Mouse (Mus musculus) B cell, adult (primary cell): ENCODE results near the gene P2rx4. TPM values are rescaled to one million over a fixed set of nuclear protein-coding genes. Genes with fewer than 3 reads are reported as not detected.

ENCODE experiments used
- total RNA-seq: library from RNA; stranded (reverse); gene quantifications from 4 replicates; pipeline ENCODE4 v1.2.4, GENCODE M21; 2023; ENCODE audit not compliant: inconsistent age

P2rx4 gene
- 89.7 to 108 TPM (median 101 TPM) in 4 replicates for total RNA-seq

DNA sequence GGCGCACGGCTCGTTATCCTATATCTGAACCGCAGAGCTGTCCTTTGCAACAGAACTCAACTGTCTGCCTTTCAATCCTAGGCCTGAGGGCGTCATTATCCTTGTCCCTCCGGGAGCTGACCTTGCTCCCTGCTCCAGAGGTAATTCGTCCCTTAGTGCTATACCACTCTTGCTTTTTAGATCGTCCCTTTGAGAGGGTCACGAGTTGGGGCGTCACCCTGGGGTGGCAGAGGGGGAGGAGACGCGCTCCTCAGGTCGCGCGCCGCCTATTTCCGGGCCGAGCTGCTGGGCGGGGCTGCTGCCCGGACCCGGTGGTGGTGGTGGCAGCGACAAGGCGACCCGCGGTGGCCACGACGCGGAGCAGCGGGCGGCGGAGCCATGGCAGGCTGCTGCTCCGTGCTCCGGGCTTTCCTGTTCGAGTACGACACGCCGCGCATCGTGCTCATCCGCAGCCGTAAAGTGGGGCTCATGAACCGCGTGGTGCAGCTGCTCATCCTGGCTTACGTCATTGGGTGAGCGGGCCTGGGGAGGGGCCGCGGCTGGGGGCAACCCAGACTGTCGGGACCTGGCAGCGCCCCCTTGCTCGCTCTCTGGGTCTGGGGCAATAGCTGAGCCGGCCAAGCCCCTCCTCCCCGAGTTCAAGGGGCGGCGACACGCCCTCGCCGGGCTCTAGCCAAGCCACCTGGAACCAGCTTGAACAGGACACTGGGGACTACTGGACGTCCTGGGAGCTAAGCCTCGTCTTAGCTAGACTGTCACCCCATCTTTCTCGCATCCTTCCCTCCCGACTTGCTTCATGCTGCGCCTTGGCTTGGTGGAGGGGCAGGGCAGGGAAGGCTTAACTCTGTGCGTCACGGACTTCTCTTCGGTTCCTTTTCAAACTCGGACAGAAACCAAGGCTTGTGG, at the start of gene P2rx4:
P2rx4 (plus strand) TSS at position 269 of the 906 bp plus-strand sequence.

Other genes with a start within 250 kb of the P2rx4 start
- 70.5 to 87.9 TPM (median 75.7 TPM) in 4 replicates for gene Atp2a2, start 205.3 kb upstream of the P2rx4 start, total RNA-seq
- gene Ift81, start 93.0 kb upstream of the P2rx4 start, total RNA-seq, result 0.80 to 2.8 TPM (median 1.3 TPM) in 4 replicates
- gene P2rx7, start 63.6 kb upstream of the P2rx4 start, total RNA-seq, result 2.2 to 3.9 TPM (median 3.3 TPM) in 4 replicates
- gene Camkk2, start 71.9 kb downstream of the P2rx4 start, total RNA-seq, result 42.9 to 64.1 TPM (median 49.9 TPM) in 4 replicates
- 190 to 228 TPM (median 214 TPM) in 4 replicates for gene Anapc5, start 113.8 kb downstream of the P2rx4 start, total RNA-seq
- 33.5 to 44.7 TPM (median 37.5 TPM) in 4 replicates for gene Rnf34, start 142.5 kb downstream of the P2rx4 start, total RNA-seq